Mouse (Mus musculus): ENCODE data around the gene Asb6.

DNA sequence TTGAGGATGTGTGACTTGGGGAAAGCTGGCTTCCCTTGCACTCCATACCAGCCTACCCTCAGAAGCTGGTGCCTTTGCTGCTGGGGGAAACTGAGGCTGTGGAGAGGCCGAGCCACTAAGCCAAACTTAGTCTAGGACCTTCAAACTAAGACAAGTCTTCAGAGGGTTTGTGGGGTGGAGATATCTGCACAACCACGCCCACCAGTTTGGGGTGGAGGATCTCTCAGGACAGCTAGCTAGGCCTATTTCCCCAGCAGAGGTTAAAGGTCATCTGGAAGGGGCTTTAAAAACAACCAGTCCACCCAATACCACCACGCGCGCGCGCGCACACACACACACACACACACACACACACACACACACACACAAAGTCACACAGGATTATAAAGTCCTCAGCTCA, 16.1 kb upstream of the Asb6 start:
- TF ChIP-seq CTCF (IDR thresholded peaks at IDR 0.05; ENCODE audit: low read depth, low read length) = no peak
- no peak for TF ChIP-seq POLR2A (IDR thresholded peaks at IDR 0.05; ENCODE audit: extremely low read depth, insufficient read depth, low read length)
